Mouse (Mus musculus) layer of hippocampus, postnatal 36 days (tissue): ENCODE measurements around the gene Atoh8. TPM values are rescaled to one million over a fixed set of nuclear protein-coding genes. Genes with fewer than 3 reads are reported as not detected.

Source experiments
- DNase-seq, 2 experiments: peaks; one replicate each; pipeline ENCODE4 v3.0.0; 2022
- total RNA-seq, 2 experiments: library from RNA; stranded (reverse); gene quantifications; 2 replicates each; pipeline ENCODE4 v1.2.3; 2021

Gene Atoh8
- total RNA-seq, 2 experiments from 2014 or later = 2.2 to 3.4 TPM

DNA sequence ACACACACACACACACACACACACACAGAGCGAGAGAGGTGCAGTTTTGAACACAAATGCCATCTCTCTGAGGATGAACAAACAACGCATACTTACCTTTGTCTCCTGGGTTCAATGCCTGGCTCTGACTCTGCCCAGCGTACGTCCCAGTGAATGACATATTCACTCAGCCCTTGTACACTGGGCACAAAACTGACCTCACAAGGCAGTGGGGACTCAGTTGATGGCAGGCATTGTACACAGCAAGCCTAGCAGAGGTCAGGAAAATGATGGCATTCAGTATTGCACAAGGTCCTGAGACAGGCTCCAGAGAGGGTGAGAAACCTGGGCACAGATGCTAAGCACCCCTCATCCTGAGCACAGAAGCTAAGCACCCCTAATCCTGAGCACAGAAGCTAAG, 8.4 kb downstream of the Atoh8 start:
- no peak for DNase-seq

DNA sequence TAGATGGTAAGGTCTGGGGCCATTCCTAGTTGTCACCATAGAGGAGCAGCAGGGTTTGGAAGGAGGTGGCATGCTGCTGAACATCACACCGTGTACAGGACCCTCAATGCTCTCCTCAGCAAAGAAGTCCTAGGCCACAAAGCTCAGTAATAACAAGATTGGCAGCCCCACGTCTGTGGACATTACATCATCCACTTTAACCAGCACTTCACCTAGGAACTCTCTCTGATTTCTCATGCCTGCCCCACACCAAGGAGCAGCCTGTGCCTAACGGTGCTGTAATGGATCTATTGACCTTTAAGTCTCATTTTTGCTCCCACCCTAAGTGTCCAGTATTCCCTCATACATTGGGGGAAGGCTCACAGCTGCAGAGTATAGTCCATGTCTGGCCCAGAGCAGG, 9.7 kb downstream of the Atoh8 start:
- DNase-seq = no peak

DNA sequence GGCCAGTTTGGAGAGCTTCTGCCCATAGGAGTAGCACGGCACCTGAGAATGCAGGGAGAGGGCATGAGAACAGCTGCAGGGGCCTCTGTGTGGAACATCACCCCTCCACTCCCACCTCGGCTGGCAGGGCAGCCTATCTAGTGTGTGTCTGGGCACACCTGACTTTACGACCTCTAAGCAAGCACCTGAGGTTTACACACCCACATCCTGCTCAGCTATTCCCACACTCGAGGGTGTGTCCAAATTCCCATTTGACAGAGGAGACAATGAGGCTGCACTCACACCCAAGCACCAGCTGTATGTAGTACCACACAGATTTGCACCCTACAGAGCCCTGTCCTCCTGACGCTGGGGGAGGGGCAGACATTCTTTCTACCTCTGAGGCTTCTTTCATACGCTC, 11.5 kb downstream of the Atoh8 start:
- DNase-seq = no peak

DNA sequence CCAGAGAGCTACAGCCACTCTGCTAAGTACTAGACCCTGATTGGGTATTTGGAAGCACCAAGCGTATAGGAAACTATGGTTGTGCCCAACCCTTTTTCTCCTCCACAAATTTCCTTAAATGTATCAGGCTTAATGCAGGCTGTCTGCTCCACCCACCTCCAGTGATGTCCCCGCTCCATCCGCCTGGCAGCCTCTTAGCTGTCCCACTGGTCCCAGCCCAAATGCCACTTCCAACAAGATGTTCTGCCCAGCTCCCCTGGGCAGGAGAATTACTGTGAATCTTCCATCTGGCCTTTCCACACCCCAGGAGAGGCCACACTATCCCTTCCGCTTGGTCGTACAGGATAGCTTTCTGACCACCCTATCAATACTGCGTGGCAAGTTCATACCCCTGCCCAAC, 12.5 kb downstream of the Atoh8 start:
- no peak for DNase-seq

DNA sequence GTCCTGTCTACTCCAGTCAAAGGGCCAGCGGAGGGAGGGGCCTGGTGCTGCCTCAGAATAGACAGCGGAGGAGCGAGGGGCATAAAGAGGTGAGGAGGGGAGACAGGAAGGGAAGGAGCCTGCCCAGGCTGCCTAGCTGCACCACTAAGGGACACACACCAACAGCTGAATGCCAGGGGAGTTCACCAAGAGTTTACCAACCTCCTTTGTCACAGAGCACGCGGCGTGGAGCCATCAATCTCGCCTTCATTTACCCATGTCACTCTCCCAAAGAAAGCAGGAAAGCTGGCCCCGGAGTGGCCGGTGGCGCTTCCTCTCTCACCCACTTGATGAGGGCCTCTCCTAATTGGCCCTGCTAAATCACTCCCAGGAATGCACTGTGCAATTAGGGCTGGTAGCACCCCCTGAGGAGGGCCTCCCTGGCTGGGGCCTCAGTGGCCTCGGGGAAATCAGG, 13.1 kb downstream of the Atoh8 start:
- DNase-seq = no peak

DNA sequence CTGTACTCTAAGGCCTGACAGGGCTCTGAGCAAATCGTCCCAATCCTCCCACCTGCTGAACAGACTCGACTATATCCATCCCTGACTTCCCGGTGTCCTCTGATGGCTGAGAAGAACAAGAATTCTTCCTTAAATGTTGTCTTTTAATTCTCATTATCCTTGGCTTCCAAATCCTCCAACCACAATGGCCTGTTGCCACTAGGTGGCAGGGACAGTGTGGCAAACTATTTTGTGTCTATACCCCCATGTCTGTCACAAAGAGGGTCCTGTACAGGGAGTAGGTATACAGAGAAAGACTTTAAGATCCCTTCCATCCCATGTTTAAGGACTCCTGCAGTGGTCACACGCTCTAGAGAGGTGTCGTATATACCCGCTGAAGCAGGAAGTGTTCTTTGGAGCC, 14.1 kb downstream of the Atoh8 start:
- no peak for DNase-seq

DNA sequence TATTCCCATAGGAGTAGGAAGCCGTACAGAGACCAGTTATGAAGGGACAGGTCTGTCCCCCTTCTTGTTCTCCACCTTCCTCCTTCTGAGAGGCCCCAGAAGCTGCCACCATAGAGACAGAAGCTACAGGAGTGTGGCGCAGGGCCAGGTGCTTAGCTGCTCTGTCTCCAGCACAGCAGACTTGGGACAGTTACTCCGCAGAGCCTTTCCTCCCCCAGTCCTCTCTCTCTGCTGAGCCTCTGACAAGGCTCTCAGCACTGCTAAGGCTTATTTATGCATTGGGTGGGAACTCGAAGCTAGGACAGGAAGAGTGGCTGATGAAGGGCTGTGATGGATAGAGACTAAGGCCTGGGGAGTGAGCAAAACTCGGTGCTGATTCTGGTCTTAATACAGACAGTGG, 15.8 kb downstream of the Atoh8 start:
- no peak for DNase-seq

DNA sequence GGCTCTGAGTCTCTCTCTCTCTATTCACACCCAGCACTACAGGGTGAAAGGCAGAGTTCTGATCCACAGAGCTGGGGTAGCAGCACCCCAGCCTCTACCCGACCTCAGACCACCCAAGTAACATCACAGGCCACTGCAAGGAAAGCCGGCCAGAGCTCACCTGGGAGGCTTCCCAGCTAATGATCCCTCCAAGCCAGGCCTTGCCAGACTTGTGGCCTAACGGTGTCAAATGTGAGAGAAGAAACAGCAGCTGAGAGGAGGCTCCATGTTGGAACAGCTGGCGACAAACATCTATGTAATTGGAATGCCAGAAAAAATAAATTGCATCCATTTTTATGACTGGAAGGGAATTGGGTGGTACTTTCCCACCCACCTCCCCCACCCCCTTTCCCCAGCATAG, 17.1 kb downstream of the Atoh8 start:
- DNase-seq = no peak

DNA sequence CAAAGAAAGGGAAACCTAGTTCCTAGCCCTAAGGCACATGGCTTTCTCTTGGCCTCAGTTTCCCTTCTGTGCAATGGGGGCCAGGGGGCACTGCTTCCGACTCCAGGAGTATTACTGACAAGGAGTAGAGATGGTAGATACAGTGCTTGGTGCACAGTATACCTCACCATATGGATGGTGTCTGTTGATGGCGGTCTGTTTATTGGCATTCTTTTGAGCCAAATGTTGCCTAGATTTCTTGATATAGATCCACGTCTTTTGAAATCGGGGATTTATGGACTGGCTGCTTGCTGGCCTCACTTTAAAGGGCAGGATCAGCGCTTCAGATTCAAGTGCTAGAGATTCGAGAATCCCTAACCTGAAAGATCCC, 18.0 kb downstream of the Atoh8 start:
- no peak for DNase-seq

DNA sequence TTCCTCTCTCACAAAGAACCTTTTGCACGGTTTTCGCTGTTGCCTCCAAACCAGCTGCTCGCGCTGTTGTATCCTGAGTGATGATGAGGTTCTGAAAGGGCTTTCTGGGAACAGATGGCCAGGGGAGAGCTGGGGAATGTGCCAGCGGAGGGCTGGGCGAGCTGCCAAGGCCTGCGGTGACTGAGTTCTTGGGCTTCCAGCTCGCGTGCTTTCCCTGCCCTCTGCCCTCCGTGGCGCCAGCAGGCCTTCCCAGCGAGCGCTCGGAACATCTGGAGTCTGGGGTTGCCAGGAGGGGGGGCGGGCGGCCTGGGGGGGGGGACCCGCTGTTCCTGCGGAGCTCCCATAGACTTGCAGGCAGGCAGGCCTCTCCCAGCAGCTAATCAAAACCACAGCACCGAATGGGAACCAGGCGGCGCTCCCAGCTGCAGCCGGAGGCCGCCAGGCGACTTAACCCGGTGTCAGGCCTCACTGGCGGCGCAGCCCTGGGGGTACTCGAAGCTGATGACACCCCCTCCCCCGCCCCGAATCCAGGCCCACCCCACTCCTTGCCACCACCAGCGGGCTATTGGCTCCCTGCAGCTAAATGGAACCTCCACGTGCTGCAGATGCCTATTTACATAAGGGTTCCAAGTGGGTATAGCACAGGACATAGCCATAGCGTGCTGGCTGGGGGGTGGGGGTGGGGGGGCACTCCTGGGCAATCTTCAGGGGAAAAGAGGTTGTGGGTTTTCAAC, 18.5 kb downstream of the Atoh8 start:
- peak; percentile 97 for DNase-seq

DNA sequence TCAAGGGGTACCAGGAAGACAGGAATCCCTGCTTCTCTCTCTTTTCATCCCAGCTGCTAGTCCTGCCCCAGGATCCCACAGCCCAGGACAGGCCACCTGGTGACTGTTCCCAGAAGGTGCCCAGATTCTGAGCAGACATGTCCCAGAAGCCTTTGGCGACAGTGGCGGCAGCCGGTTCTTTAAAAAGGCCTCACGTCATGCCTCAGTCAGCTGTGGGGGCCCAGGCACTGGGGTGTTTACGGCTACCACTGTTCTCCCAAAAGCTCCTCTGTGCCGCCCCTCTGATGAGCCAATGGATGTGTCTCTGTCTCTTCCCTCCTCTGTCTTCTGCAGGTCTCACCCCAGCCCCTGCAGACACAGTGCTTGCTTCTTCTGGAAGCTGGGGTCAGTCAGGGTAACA, 19.8 kb downstream of the Atoh8 start:
- no peak for DNase-seq

DNA sequence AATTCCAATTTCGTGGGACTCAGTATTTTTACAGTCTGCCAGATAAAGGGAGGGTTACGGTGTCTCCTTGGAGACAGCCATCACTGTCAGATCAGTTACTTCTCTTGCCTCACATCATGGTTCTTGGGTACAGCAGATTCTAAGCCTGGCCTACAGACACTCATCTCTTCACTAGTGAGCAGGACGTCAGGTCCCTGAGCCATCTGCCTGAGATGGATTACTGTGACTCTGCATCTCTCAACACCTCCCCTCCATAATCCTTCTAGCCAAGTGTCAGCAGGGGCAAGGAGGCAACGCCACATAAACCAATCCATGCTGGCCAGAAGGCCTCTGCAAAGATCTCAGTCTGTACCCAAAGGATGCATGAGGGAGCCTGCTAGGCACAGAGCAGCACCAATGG, 24.0 kb downstream of the Atoh8 start:
- peak in 1 of 2 experiments; percentile 24 for DNase-seq

DNA sequence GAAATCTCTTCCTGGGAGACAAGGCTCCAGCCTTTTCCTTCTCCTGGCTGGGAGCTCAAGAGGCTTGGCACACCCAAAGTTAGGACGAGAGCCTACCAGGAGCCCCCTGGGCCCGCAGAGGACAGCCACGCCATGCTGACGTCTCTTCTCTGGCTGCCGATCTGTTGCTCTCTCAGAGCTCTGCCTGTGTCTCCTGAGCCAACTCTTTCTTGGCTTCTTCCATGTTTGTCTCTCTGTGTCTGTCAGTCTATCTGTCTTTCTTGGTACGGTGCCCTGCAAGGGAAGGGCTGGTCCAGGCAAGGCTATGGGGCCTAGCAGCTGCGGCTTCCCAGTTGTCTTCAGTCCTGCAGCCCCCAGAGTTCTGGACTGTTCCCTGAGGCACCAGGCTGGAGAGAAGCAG, 24.6 kb downstream of the Atoh8 start:
- no peak for DNase-seq

DNA sequence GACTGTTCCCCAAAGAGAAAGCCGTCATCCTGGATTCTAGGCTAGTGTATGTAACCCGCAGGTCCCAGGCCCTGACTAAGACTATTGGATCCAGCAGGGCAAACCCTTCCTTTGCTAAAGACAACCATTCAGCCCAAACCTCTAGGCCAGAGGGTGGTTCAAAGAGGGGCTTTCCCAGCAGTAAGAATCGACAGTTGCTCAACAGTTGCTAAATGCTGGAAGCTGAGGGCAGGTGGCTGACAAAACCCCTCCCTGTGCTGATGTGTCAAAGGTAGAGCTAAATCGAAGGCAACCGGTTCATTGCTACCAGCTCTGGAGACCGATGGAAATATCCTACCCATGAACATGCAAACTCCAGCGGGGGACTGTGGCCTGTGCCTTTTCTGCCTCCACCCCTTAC, 25.6 kb downstream of the Atoh8 start:
- no peak for DNase-seq

DNA sequence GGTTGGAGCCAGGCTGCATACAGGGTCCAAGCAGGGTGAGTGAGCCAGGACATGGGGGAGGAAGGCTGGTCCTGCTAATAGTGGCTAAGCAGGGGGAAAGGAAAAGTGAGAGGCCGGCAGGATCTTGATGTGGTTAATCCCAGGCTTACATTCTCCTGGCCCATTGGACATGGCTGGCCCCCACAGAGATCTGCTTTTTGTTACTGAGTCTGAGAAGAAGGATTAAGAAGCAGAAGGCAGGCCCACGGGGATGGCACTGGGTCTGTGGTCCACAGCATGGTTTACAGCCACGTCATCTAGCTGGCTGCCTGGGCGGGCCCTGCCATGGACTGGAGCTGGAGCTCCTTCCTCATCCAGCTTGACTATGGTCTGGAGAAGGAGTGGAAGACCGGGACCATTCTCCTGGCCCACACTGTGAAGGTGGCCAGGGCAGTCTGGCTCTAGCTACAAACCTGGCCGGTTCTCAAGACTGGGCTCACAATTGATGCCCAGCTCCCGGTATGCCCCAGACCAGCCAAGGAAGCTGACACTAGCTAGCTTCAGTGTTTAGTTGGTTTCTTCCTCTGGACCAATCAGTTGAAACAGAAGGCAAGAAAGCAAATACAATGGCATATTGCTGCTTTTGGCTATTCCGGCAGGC, 26.9 kb downstream of the Atoh8 start:
- no peak for DNase-seq

DNA sequence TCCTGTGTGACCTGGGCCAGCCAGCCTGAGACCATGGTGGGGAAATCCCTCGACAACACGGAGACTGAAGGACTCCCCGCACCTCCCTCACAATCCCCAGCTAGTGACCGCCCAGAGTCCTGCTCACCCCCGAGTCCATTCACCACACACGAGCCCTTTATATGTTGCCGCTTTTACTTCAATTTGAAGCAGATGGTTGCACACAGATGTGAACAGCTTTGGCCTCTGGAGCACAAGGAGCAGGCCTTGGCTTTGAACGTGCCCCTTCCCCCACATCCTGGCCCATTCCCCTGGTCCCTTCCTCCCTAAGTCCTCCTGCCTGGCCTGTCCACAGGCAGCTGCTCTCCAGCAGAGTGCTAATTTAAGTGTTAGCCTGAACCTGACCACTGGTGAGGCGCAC, 29.4 kb downstream of the Atoh8 start:
- DNase-seq = no peak

DNA sequence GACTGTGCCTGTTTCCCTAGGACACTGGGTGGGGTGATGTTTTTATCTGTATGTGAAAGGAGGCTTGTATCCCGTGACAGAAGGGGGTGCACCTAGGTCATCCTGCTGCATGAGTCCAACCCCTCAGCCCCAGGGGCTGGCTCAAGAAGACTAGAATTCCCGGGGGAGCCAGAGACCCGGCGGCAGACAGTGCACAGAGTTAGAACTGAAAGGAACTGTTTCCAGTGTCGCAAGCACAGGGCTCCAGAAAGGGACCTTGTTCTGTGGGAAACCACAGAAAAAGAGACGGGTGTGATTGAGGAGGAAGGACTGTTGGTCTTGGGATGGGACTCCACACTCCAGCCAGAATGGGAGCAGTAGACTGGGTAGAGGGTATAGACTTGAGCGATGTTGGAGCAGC, 30.5 kb downstream of the Atoh8 start:
- no peak for DNase-seq

DNA sequence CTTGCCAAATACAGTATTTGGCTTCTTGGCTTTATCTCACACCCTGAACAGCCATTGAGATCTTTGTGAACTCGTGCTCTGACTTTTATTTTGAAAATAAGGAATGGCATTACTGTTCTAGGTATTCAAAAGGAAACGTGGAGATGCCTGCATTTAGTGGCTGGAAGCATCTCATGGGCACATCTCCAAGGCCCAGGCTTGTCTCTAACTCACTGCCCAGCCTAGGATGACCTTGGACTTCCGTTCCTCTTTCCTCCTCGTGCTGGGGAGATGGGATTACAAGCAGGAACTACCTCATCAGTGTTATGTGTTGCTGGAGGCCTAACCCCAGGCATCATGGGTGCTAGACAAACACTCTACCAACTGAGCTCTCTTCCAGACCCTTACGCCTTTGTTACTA, 32.1 kb downstream of the Atoh8 start:
- no peak for DNase-seq

DNA sequence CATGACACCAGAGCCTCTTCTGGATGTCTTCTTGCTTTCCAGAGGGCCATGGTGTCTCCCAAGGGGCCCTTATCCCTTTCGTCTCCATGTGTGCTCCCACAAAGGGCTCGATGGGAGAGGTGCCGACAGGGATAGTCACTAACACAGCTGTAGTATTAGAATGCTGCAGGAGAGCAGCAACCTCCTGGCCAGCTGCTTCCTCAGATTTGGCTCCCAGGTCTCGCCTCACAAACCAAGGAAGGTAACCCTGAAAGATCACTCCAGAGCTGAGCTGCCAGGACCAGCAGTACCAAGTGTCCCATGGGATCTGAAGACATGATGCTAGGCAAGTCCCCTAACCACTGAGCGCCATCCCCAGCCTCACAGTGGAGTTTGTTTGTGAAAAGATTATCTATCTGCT, 32.6 kb downstream of the Atoh8 start:
- DNase-seq = no peak

DNA sequence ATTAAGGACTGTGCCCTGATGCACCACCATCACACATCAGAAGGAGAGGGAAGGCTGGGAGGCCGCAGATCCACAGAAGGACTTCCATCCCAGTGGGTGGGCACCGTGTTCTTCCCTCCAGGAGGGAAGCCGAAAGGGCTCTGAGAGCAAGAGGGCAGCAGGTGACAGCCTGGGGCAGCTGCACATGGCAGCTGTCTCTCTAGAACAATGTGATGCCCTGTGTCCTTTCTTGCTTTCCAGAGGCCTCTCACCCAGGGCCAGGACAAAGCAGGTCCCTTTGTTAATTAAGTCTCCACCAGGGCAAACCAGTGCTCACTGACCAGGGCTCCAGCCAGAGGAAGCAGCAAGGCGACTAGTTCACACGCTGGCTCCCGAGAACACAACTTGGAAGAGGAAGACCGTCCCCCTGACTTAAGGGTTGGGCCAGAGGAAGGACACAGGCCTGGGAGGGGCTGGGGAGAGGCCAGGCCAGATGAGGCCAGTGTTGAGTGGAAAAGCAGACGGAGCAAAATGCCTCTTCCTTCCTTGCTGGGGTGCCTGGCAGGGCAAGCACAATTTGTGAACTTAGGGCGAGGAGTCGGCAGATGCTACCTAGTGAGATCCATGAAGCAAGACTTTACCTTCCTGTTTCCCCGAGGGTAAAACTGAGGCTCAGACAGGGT, 34.7 kb downstream of the Atoh8 start:
- DNase-seq = no peak

DNA sequence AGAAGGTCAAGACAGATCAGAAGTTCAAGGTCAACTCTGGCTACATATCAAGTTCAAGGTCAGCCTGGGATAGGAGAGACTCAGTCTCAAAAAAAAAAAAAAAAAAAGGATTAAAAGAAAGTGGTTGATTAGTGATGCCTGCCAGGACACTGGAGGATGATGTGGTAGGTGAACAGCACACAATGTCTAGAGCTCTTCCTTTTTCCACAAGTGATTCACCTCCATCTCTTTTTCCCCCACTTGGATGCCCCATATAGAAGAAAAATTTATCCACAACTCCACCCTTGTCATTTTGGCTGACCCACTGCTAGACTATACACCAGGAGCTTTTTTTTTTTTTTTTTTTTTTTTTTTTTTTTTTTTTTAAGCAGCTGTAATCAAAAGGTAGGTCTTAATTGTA, 37.9 kb downstream of the Atoh8 start:
- DNase-seq = no peak

DNA sequence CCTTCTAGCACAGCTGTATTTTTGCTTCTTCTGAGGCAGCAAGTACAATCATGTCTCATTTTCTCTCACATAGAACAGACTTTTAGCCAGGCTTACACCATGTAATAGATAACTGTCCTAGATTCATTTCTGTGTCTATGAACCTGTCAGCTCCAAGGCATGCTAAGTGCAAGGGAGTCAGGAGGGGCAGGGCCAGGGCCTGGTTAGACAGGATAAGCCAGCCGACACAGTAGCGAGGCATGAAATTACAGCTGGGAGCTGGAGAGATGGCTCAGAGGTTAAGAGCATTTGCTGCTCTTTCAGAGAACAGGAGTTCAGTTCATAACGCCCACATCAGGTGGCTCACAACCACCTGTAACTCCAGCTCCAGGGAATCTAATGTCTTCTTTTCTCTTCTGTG, 38.7 kb downstream of the Atoh8 start:
- no peak for DNase-seq

DNA sequence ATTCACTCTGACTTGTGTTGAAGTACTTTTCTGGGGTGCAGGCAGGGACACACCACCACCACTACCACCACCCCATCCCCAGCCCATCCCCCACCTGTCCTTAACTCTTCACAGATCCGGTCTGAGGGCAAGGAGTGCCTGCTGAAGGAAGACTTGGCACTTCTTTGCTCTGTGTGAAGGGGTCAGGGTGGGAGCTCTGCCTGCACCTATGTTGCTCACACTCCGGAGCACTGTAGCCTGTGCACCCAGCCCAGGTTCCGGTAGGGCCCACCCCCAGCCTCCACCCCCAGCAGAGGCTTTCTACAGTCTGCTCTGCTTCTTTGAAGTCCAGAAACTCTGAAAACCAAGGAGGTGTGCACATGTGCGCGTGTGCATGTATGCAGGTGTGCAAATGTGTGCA, 44.8 kb downstream of the Atoh8 start:
- no peak for DNase-seq

DNA sequence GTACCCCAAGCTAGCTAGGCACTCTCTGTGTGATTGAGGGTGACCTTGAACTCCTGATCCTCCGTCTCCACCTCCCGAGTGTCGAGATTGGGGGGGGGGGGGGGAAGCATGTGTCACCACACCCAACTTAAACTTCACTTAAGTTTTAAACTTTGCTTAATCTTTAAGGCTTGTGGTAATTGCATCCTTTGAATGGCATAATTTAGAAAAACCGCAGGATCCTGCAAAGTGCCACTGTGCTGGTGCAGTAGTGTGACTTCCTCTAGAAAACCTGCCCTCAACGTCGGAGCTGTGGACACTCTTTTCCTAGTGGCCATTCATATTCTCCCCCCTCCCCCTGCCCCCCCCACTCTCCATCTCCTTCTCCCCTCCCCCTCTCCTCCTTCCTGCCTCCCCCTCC, 45.3 kb downstream of the Atoh8 start:
- DNase-seq = no peak
